8 mouse cellular contexts compared by ENCODE assay signal in the genomic region with DNA sequence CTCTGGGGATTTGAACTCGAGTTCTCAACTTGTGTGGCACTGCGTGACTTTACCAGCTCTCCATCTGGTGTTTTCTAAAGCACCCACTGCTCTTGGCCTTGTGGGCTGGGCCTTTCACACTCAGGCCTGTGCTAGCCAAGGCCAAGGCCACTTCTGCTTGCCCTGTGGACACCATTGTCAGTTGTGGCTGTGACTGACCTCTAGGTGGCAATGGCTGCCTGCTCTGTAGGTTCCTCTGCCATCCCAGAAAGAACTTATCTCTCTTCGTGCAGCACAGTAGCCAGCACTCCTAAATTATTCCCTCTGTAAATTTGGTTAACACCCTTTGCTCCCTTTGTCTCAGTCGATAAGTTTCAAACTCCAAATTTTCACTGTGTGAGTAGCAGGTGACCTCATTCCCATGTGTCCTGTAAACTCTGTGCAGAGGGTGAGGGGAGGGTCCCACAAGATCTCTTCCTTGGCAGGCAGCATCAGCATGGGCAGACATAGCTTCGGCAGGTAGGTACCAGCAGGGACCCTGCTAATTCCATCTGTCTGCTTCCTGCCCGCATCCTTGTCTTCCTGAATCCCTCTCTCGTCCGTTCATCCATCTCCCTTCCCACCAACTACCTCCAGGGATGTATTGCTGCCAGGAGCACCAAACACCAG.
DNase-seq lines count a peak whose midpoint lies in the region; ATAC-seq and TF ChIP-seq lines count a peak whose summit lies in the region.

No protein-coding gene starts in this region.

- peak; percentile 84 for TF ChIP-seq RAD21 in CH12.LX (IDR thresholded peaks at IDR 0.05; ENCODE audit: low read depth, low read length)

- no peak overlapping the region for H3K27ac ChIP-seq in CH12.LX (ENCODE audit: insufficient read depth, low read depth)
- H3K27ac ChIP-seq in heart, embryonic 16.5 days (ENCODE audit: low read length), result no peak overlapping the region
- no peak overlapping the region for H3K27ac ChIP-seq in midbrain, embryonic 12.5 days (replicated peaks)

- no peak overlapping the region for H3K4me2 ChIP-seq in CH12.LX (ENCODE audit: insufficient read depth, low read depth, poor library complexity, severe bottlenecking)
- no peak overlapping the region for H3K4me2 ChIP-seq in heart, embryonic 16.5 days (ENCODE audit: low read depth, low read length)
- H3K4me2 ChIP-seq in midbrain, embryonic 12.5 days (replicated peaks), result no peak overlapping the region

- peak; percentile 49; the same call in 1 of the 2 replicates for ATAC-seq in heart, embryonic 16.5 days (replicated peaks; ENCODE audit: extremely low read depth, insufficient read depth, low FRiP score)
- ATAC-seq in midbrain, embryonic 12.5 days (ENCODE audit: low FRiP score, low read depth), result peak; percentile 49; the same call in 1 of the 2 replicates

- TF ChIP-seq POLR2A in CH12.LX (IDR thresholded peaks at IDR 0.05; ENCODE audit: low read depth, low read length), result no peak

- H3K27me3 ChIP-seq in CH12.LX (replicated peaks), result no peaks in the 10 kb centered on the region
- H3K27me3 ChIP-seq in heart, embryonic 16.5 days (ENCODE audit: control insufficient read depth, insufficient read depth, low read length), result no peaks in the 10 kb centered on the region
- H3K27me3 ChIP-seq in midbrain, embryonic 12.5 days, result no peaks in the 10 kb centered on the region

- DNase-seq in 3134 (ENCODE audit: extremely low read depth, insufficient read length, low spot score) (peak; percentile 31), CH12.LX (ENCODE audit: extremely low read depth) (peak; percentile 31)
- DNase-seq in cerebellum, adult 9-11 months, result peak; percentile 57
- DNase-seq in layer of hippocampus, postnatal 14 days (ENCODE audit: low spot score in 2 of 2), result peak; percentile 26 to 51
- DNase-seq in testis, postnatal 10 days (ENCODE audit: low spot score), result peak; percentile 48
- DNase-seq in gastrocnemius, postnatal 25 days, result no peak

- in situ Hi-C loops in CH12.LX (cut with MboI; ENCODE audit: low pct_ligation_motif_present, low pct_unique_long_range_greater_than_20kb, low sequenced_read_pairs), result loop anchor here (10.0 kb wide), 1 partner anchor 507 kb away; no protein-coding TSS in a partner anchor

- no peak overlapping the region for H3K4me3 ChIP-seq in CH12.LX (replicated peaks in 1 of 3; ENCODE audit: low read depth in 2 of 3, low read length in 2 of 3, poor library complexity in 1 of 3)
- H3K4me3 ChIP-seq in heart, embryonic 16.5 days (ENCODE audit: low read length), result no peak overlapping the region
- H3K4me3 ChIP-seq in midbrain, embryonic 12.5 days, result no peak overlapping the region

- no peaks in the 10 kb centered on the region for H3K79me2 ChIP-seq in CH12.LX (replicated peaks; ENCODE audit: control insufficient read depth, extremely low read depth, insufficient read depth, poor library complexity, severe bottlenecking)

- H3K36me3 ChIP-seq in CH12.LX (replicated peaks in 1 of 2; ENCODE audit: control insufficient read depth in 1 of 2, insufficient read depth in 1 of 2, low read length in 1 of 2), result no peaks in the 10 kb centered on the region
- no peaks in the 10 kb centered on the region for H3K36me3 ChIP-seq in heart, embryonic 16.5 days (ENCODE audit: control insufficient read depth, insufficient read depth)
- no peaks in the 10 kb centered on the region for H3K36me3 ChIP-seq in midbrain, embryonic 12.5 days

- peak; percentile 8 to 77; a peak in 2 of 4 replicates for TF ChIP-seq CTCF in CH12.LX (conservative IDR thresholded peaks at IDR 0.05 in 1 of 2, IDR thresholded peaks at IDR 0.05 in 1 of 2; ENCODE audit: low read depth in 2 of 2, low read length in 2 of 2)

- 64% methylated on average over 8 of the region's 8 CpGs for WGBS in heart, embryonic 16.5 days
- 69% methylated on average over 8 of the region's 8 CpGs for WGBS in midbrain, embryonic 12.5 days

- H3K4me1 ChIP-seq in CH12.LX (ENCODE audit: control insufficient read depth in 1 of 2, insufficient read depth in 2 of 2), result peaks cover 0 to 13% of the 10 kb centered on the region in 2 experiments; a peak in 2 of 4 replicates
- no peaks in the 10 kb centered on the region for H3K4me1 ChIP-seq in heart, embryonic 16.5 days (ENCODE audit: control insufficient read depth, insufficient read depth, low read length)
- H3K4me1 ChIP-seq in midbrain, embryonic 12.5 days, result no peaks in the 10 kb centered on the region

- H3K9ac ChIP-seq in CH12.LX (ENCODE audit: insufficient read depth, low read depth), result no peak overlapping the region
- no peak overlapping the region for H3K9ac ChIP-seq in heart, embryonic 16.5 days (ENCODE audit: low read length)
- H3K9ac ChIP-seq in midbrain, embryonic 12.5 days (replicated peaks), result no peak overlapping the region

- dilution Hi-C loops in CH12.LX (cut with MboI; ENCODE audit: extremely low pct_ligation_motif_present, extremely low pct_unique_long_range_greater_than_20kb, low sequenced_read_pairs), result no loop called here

- H3K9me3 ChIP-seq in CH12.LX (replicated peaks; ENCODE audit: low read length), result no peaks in the 10 kb centered on the region
- no peaks in the 10 kb centered on the region for H3K9me3 ChIP-seq in heart, embryonic 16.5 days (replicated peaks; ENCODE audit: control insufficient read depth, low read length)
- no peaks in the 10 kb centered on the region for H3K9me3 ChIP-seq in midbrain, embryonic 12.5 days

- TF ChIP-seq EP300 in CH12.LX (IDR thresholded peaks at IDR 0.05; ENCODE audit: low read length), result no peak

TF ChIP-seq in CH12.LX, 34 proteins besides CTCF, POLR2A, EP300 and RAD21:
- TF ChIP-seq JUND (conservative IDR thresholded peaks at IDR 0.05; ENCODE audit: low read depth, low read length) (no peak), USF2 (conservative IDR thresholded peaks at IDR 0.05; ENCODE audit: low read depth, low read length) (no peak), ZMIZ1 (IDR thresholded peaks at IDR 0.05; ENCODE audit: low read depth, low read length) (no peak), ZNF384 (IDR thresholded peaks at IDR 0.05; ENCODE audit: low read depth, low read length) (no peak), PAX5 (IDR thresholded peaks at IDR 0.05; ENCODE audit: low read length) (no peak), SMC3 (IDR thresholded peaks at IDR 0.05; ENCODE audit: low read depth, low read length) (peak; percentile 72), ZC3H11A (IDR thresholded peaks at IDR 0.05; ENCODE audit: low read depth, low read length) (0 out of 2 replicates have a peak, but pooled peaks have one; percentile 9), UBTF (IDR thresholded peaks at IDR 0.05; ENCODE audit: low read depth, low read length) (no peak), MXI1 (IDR thresholded peaks at IDR 0.05; ENCODE audit: low read depth, low read length) (no peak), POLR2AphosphoS2 (IDR thresholded peaks at IDR 0.05; ENCODE audit: low read depth, low read length) (no peak), BHLHE40 (IDR thresholded peaks at IDR 0.05; ENCODE audit: low read depth, low read length) (no peak), JUN (IDR thresholded peaks at IDR 0.05; ENCODE audit: insufficient read depth, low read depth, low read length) (no peak)
TF ChIP-seq in CH12.LX: peak in this region for 2.
